Mouse (Mus musculus) brain, embryonic 14.5 days (tissue): Measurements from ENCODE around the gene Hcrtr2.

ENCODE experiments used
- CTCF ChIP-seq: fragments of 200-500 bp; IDR thresholded peaks from 2 replicates; pipeline ENCODE4 v1.5.1; 2012; ENCODE audit warnings: inconsistent platforms, mild to moderate bottlenecking, moderate library complexity, borderline replicate concordance; ENCODE audit not compliant: insufficient read depth, insufficient read length; ENCODE audit errors: extremely low read depth
- POLR2A ChIP-seq: fragments of 200-500 bp; IDR thresholded peaks from 2 replicates; pipeline ENCODE4 v1.6.1; 2012; ENCODE audit warnings: mild to moderate bottlenecking, inconsistent platforms, borderline replicate concordance; ENCODE audit not compliant: poor library complexity, insufficient read depth, insufficient read length, severe bottlenecking; ENCODE audit errors: extremely low read depth

DNA sequence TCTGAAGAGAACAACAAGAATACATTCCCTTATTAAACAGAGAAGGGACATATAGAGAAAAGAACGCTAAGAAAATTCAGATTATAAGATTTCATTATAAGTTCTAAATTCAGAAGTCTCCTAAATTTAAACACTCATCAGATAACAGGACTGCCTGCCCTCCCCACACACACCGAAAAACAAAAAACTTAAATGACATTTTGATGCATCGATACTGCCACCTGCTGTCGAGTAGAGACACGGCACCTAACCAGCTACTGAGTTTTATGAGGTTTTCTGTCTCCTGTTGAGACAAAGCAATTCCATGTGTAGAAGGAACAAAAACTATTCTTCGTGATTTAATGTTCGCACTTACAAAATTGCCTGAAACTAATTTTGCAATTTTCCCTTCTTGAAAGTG, 87.0 kb downstream of the Hcrtr2 start:
- peak; percentile 83; the same call in 1 of the 2 replicates for TF ChIP-seq CTCF
- TF ChIP-seq POLR2A, result no peak
